In the genomic region with DNA sequence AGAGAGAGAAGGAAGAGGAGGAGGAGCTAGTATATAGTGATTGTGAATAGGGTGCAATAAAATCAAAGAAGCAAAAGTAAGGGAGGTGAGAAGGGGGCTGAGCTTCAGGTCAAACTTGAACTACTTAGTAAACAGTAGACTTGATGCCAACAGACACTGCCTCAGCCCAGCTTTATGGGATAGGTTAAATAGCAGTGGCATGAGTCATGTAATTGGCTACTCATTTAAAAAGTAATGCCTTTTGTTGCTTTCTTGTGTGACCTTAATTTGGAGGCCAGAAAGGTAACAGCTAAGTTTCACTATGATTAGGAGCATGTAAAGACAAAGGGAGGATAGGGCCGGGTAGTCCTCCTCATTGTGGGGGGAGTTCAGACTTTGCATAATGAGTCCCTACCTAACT, we compare ENCODE assay signal across 33 mouse cellular contexts. TPM values are rescaled to one million over a fixed set of nuclear protein-coding genes. Genes with fewer than 3 reads are reported as not detected.
"Had no signal": no experiment of that assay in that cellular context is flagged by ENCODE, and none has a peak within 500 bp of the region (broad histone marks: within the 10 kb centered on the region; RNA-seq: fewer than 3 reads in every experiment).

No protein-coding gene starts in this region.

- H3K4me3 ChIP-seq: heart, adult 2 months; heart, embryonic 13.5 days; heart, embryonic 15.5 days; hindbrain, embryonic 10.5 days; hindbrain, embryonic 12.5 days; kidney, embryonic 15.5 days; layer of hippocampus, adult 2 months; left cerebral cortex, adult 2 months; limb, embryonic 10.5 days; limb, embryonic 12.5 days; liver, embryonic 13.5 days had no signal

- H3K27me3 ChIP-seq: heart, embryonic 13.5 days; heart, embryonic 15.5 days; hindbrain, embryonic 12.5 days; kidney, embryonic 15.5 days; limb, embryonic 12.5 days; liver, embryonic 13.5 days had no signal

- DNase-seq: gastrocnemius, postnatal 14 days; gastrocnemius, postnatal 36 days; heart, adult 11 months; heart, adult 2 months; heart, postnatal 14 days; heart, postnatal 4 days; kidney, adult 11 months; kidney, adult 2 months; kidney, adult 9 months; kidney, postnatal 25 days; kidney, postnatal 4 days; liver; liver, embryonic 13.5 days had no signal

- H3K36me3 ChIP-seq: heart, embryonic 13.5 days; heart, embryonic 15.5 days; hindbrain, embryonic 10.5 days; hindbrain, embryonic 12.5 days; kidney, embryonic 15.5 days; limb, embryonic 10.5 days; limb, embryonic 12.5 days; liver, embryonic 13.5 days had no signal

- H3K27ac ChIP-seq: heart, adult 2 months; heart, embryonic 13.5 days; heart, embryonic 15.5 days; hindbrain, embryonic 10.5 days; hindbrain, embryonic 12.5 days; hindbrain, embryonic 14.5 days; kidney, embryonic 15.5 days; kidney, postnatal 0 days; layer of hippocampus, adult 2 months; left cerebral cortex, adult 2 months; limb, embryonic 10.5 days; limb, embryonic 12.5 days; liver, embryonic 13.5 days had no signal

- ATAC-seq: hindbrain, embryonic 16.5 days; inflammation-experienced regulatory T-cells, adult 6 months had no signal

- H3K9ac ChIP-seq: heart, embryonic 13.5 days; heart, embryonic 15.5 days; hindbrain, embryonic 12.5 days; hindbrain, embryonic 14.5 days; kidney, embryonic 15.5 days; limb, embryonic 12.5 days; liver, embryonic 13.5 days had no signal

- H3K4me2 ChIP-seq: heart, embryonic 11.5 days; heart, embryonic 13.5 days; heart, embryonic 15.5 days; hindbrain, embryonic 12.5 days; hindbrain, embryonic 14.5 days; kidney, embryonic 15.5 days; limb, embryonic 12.5 days; liver, embryonic 11.5 days; liver, embryonic 13.5 days had no signal

- H3K9me3 ChIP-seq: heart, embryonic 13.5 days; heart, embryonic 15.5 days; hindbrain, embryonic 10.5 days; hindbrain, embryonic 12.5 days; kidney, embryonic 15.5 days; limb, embryonic 10.5 days; limb, embryonic 12.5 days had no signal

- H3K4me1 ChIP-seq: heart, embryonic 13.5 days; heart, embryonic 15.5 days; hindbrain, embryonic 10.5 days; hindbrain, embryonic 12.5 days; kidney, embryonic 15.5 days; limb, embryonic 10.5 days; limb, embryonic 12.5 days; liver, embryonic 13.5 days had no signal

RNA-seq across cellular contexts. Expression of a gene that starts 13.3 kb away (rescaled TPM):
- total RNA-seq: gastrocnemius, adult 18-20 months; gastrocnemius, postnatal 14 days; gastrocnemius, postnatal 36 days; heart, postnatal 14 days; heart, postnatal 4 days; layer of hippocampus, adult 2 months; layer of hippocampus, postnatal 25 days; left cerebral cortex, adult 2 months; left cerebral cortex, postnatal 14 days; left cerebral cortex, postnatal 36 days had no signal
- polyA plus RNA-seq: heart, embryonic 11.5 days; heart, postnatal 0 days had no signal
